Mouse (Mus musculus): ENCODE results near the gene Ankrd24.
"Not testable (repeated sequence)": the region's sequence is repeated elsewhere in the genome, so short reads cannot be mapped to it uniquely, and the experiment has no call there.

DNA sequence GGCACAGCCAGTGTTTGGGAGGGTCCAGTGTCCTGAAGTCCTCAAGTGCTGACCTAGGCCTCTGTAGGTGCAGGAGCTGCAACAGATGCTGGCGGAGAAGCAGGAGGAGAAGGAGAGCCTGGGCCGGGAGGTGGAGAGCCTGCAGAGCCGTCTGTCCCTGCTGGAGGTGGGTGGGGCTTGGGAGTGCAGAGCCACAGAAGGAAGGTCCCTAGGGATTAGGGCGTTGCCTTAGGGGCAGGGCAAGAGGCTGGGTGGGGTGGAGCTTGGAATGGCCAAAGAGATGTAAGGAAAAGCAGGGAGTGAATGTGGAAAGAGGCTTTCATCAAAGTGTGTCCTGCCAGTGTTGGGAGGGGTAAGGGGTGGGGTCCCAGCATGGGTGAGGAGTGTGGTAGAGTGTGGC, 12.5 kb downstream of the Ankrd24 start:
- not testable (repeated sequence) for TF ChIP-seq USF1 (IDR thresholded peaks at IDR 0.05; ENCODE audit: low read depth); POLR2A (IDR thresholded peaks at IDR 0.05; ENCODE audit: insufficient read length, low read depth); POLR2AphosphoS2 (IDR thresholded peaks at IDR 0.05; ENCODE audit: insufficient read length, low read depth); E2F4 (IDR thresholded peaks at IDR 0.05; ENCODE audit: insufficient read depth); MAX (IDR thresholded peaks at IDR 0.05; ENCODE audit: low read depth); MYOG (IDR thresholded peaks at IDR 0.05; ENCODE audit: control insufficient read depth in 1 of 3, insufficient read depth in 1 of 3, insufficient read length in 2 of 3, low read depth in 2 of 3); MYOD1 (IDR thresholded peaks at IDR 0.05; ENCODE audit: control insufficient read depth in 1 of 3, insufficient read length in 2 of 3, low read depth in 2 of 3); CEBPB (IDR thresholded peaks at IDR 0.05; ENCODE audit: insufficient read depth, poor library complexity, severe bottlenecking); TCF3 (IDR thresholded peaks at IDR 0.05; ENCODE audit: insufficient read length, low read depth); SRF (IDR thresholded peaks at IDR 0.05; ENCODE audit: control insufficient read depth, insufficient read length, low read depth)
